Mouse (Mus musculus) forebrain, embryonic 10.5 days (tissue): ENCODE data around the gene Zc3h18. TPM values are rescaled to one million over a fixed set of nuclear protein-coding genes. Genes with fewer than 3 reads are reported as not detected.

Experiments
- DNase-seq: peaks from one replicate; pipeline ENCODE4 v3.0.0-alpha.2; 2017; ENCODE audit warnings: low spot score; ENCODE audit errors: extremely low spot score
- H3K27ac ChIP-seq: fragments of 300-500 bp; sonication (generic); 2 replicates; pipeline ENCODE4 v1.5.1; 2016; ENCODE audit warnings: mild to moderate bottlenecking
- H3K27me3 ChIP-seq: fragments of 300-500 bp; sonication (generic); 2 replicates; pipeline ENCODE4 v1.6.1; 2016; ENCODE audit warnings: mild to moderate bottlenecking; ENCODE audit not compliant: poor library complexity, severe bottlenecking
- H3K36me3 ChIP-seq: fragments of 300-500 bp; sonication (generic); replicated peaks from 2 replicates; pipeline ENCODE4 v1.6.1; 2016; ENCODE audit warnings: mild to moderate bottlenecking, moderate library complexity
- H3K4me1 ChIP-seq: fragments of 300-500 bp; sonication (generic); 2 replicates; pipeline ENCODE4 v1.6.1; 2016
- H3K4me3 ChIP-seq: fragments of 300-500 bp; sonication (generic); 2 replicates; pipeline ENCODE4 v1.5.1; 2016; ENCODE audit warnings: mild to moderate bottlenecking, moderate library complexity
- H3K9me3 ChIP-seq: fragments of 300-500 bp; sonication (generic); 2 replicates; pipeline ENCODE4 v1.6.1; 2016; ENCODE audit warnings: mild to moderate bottlenecking, moderate library complexity
- WGBS: fragments of 180-500 bp; shearing (Covaris S2); methylation state at CpG from one replicate; pipeline ENCODE4 v1.1.7; 2016; 5-methylcytosine and 5-hydroxymethylcytosine counted together
- polyA plus RNA-seq: library from polyadenylated mRNA; unstranded; fragments of >200 nt; fragmentation: Nextera tagmentation; extraction: Ambion mirVana; gene quantifications from 2 replicates; pipeline ENCODE4 v1.2.1, GENCODE M21; 2016

The Zc3h18 gene
- polyA plus RNA-seq, 1 experiment from 2014 or later: 73.2 TPM

- DNase-seq: no peak
- no peaks in the 10 kb centered on the region for H3K36me3 ChIP-seq
- H3K4me1 ChIP-seq: peaks cover 24% of the 10 kb centered on the region
- H3K9me3 ChIP-seq: no peaks in the 10 kb centered on the region
- 29% methylated on average over 11 of the region's 11 CpGs for WGBS
- no peak overlapping the region for H3K27ac ChIP-seq
- H3K27me3 ChIP-seq: peaks cover 45% of the 10 kb centered on the region
- no peak overlapping the region for H3K4me3 ChIP-seq
Measured at GRCm38 (mm10) chr8:122350309-122351089, 25.9 kb upstream of the Zc3h18 start.

- Histone ChIP-seq H3K4me3 (no peak overlapping the region), H3K27me3 (peaks cover 48% of the 10 kb centered on the region), H3K27ac (no peak overlapping the region), H3K4me1 (peaks cover 24% of the 10 kb centered on the region), H3K9me3 (no peaks in the 10 kb centered on the region), H3K36me3 (no peaks in the 10 kb centered on the region)
- 90% methylated on average over 8 of the region's 8 CpGs for WGBS
- no peak for DNase-seq
Measured at GRCm38 (mm10) chr8:122354157-122354556, 22.3 kb upstream of the Zc3h18 start.

DNA sequence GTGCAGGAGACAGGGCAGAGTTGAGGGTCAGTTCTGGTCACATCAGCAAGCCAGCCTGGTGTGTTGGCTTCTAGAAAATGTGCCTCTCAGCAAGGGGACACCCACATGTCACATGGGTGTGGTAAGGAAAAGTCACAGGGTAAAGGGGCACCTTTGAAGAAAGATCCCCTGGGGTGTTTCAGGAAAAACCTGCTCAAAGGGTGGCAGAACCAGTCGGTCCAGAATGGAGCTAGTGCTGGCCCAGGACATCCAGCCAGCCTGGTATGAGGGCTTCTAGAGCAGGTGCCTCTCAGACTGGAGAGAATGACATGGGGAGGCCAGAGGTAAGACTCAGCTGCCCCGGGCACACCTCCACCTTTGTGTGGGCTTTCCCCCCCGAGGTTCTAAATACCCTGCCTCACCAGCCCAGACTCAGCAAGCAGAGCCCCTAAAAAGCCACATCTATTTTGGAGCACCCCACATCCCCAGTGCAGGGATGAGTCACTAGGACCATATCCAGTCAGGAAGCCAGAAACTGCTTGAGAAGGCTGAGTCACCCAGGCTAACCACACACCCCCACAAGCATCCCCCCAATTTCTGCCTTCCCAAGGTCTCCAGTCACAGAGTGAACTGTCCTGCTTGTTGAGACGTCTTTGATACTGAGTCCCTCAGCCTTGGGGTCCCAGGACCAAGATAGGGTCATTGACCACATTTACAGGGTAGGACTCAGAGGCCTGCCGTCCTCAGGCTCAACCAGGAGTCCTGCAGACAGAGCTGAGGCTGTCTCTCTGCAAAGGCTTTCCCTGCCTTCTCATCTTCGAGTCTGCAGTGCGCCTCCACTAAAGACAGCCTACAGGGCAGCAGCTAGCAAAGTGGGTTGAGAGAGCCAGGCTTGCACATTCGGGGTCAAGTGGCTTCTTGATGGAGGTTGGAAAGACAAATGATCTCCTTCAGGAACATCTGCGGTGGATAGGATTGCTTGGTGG, 20.5 kb upstream of the Zc3h18 start:
- WGBS: 73% methylated on average over 9 of the region's 9 CpGs
- Histone ChIP-seq H3K36me3 (no peaks in the 10 kb centered on the region), H3K4me3 (no peak overlapping the region), H3K27ac (no peak overlapping the region), H3K9me3 (no peaks in the 10 kb centered on the region), H3K27me3 (peaks cover 38% of the 10 kb centered on the region), H3K4me1 (peaks cover 6% of the 10 kb centered on the region)
- no peak for DNase-seq

- H3K27ac ChIP-seq: no peak overlapping the region
- no peaks in the 10 kb centered on the region for H3K9me3 ChIP-seq
- H3K4me3 ChIP-seq: no peak overlapping the region
- H3K27me3 ChIP-seq: peaks cover 35% of the 10 kb centered on the region
- H3K36me3 ChIP-seq: no peaks in the 10 kb centered on the region
- DNase-seq: no peak
- WGBS: 69% methylated on average over 11 of the region's 11 CpGs
- peaks cover 1% of the 10 kb centered on the region for H3K4me1 ChIP-seq
Measured at GRCm38 (mm10) chr8:122357202-122357601, 19.2 kb upstream of the Zc3h18 start.

- no peaks in the 10 kb centered on the region; the same call in 1 of the 2 replicates for H3K4me1 ChIP-seq
- peaks cover 39% of the 10 kb centered on the region for H3K27me3 ChIP-seq
- H3K36me3 ChIP-seq: no peaks in the 10 kb centered on the region
- no peak for DNase-seq
- 88% methylated on average over 5 of the region's 5 CpGs for WGBS
- H3K9me3 ChIP-seq: no peaks in the 10 kb centered on the region
- H3K27ac ChIP-seq: no peak overlapping the region
- no peak overlapping the region for H3K4me3 ChIP-seq
Measured at GRCm38 (mm10) chr8:122357641-122358040, 18.8 kb upstream of the Zc3h18 start.

GRCm38 (mm10) chr8:122359111-122359775, 17.2 kb upstream of the Zc3h18 start:
- Histone ChIP-seq H3K4me1 (no peaks in the 10 kb centered on the region; the same call in 1 of the 2 replicates), H3K4me3 (no peak overlapping the region), H3K36me3 (no peaks in the 10 kb centered on the region), H3K9me3 (no peaks in the 10 kb centered on the region), H3K27me3 (peaks cover 54% of the 10 kb centered on the region), H3K27ac (no peak overlapping the region)
- 84% methylated on average over 15 of the region's 15 CpGs for WGBS
- DNase-seq: no peak

DNA sequence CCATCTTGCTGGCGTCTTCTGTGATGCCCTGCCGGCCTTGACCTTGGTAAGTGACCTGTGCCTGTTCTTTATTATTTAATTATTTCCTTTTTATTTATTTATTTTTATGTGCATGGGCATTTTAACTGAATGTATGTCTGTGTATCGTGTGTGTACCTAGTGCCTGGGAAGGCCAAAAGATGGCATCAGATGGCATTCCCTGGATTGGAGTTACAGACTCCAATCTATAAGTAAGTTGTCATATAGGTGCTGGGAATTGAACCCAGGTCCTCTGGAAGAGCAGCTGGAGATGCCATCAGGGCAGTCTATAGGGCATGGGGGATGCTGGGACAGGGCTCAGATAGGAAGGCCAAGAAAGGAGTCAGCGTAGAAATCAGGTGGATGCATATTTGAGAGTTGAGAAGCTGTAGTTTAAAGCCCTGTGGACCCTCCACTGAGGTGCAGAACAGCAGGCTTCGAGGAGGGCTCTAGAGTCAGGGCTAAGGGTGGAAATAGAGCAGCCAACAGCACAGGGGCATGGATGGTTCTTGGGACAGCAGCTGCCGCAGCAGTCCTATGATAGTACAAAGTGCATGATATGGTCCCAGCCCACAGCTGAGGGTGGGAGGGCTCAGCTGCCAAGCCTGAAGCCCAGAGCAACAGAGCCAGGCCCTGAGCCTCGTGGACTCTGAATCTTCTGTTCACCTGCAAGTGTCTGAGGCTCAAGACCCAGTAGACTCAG, 15.6 kb upstream of the Zc3h18 start, which contains the start of gene Trhr2:
Gene Trhr2 (minus strand): TSS at position 51 of the 721 bp plus-strand sequence.
- H3K27ac ChIP-seq: no peak within 1 kb of the TSS
- no peaks in the 10 kb centered on the region for H3K36me3 ChIP-seq
- no peak for DNase-seq
- H3K27me3 ChIP-seq: peaks cover 54% of the 10 kb centered on the region
- no peaks in the 10 kb centered on the region; the same call in 1 of the 2 replicates for H3K4me1 ChIP-seq
- 86% methylated on average over 7 of the region's 7 CpGs for whole genome bisulfite sequencing
- H3K4me3 ChIP-seq: no peak within 1 kb of the TSS
- no peaks in the 10 kb centered on the region for H3K9me3 ChIP-seq

- Histone ChIP-seq H3K4me3 (no peak overlapping the region), H3K27ac (no peak overlapping the region), H3K36me3 (no peaks in the 10 kb centered on the region), H3K27me3 (peaks cover 41% of the 10 kb centered on the region), H3K9me3 (no peaks in the 10 kb centered on the region), H3K4me1 (no peaks in the 10 kb centered on the region)
- no peak for DNase-seq
- 55% methylated on average over 5 of the region's 5 CpGs for WGBS
Measured at GRCm38 (mm10) chr8:122362271-122362670, 14.1 kb upstream of the Zc3h18 start.

DNA sequence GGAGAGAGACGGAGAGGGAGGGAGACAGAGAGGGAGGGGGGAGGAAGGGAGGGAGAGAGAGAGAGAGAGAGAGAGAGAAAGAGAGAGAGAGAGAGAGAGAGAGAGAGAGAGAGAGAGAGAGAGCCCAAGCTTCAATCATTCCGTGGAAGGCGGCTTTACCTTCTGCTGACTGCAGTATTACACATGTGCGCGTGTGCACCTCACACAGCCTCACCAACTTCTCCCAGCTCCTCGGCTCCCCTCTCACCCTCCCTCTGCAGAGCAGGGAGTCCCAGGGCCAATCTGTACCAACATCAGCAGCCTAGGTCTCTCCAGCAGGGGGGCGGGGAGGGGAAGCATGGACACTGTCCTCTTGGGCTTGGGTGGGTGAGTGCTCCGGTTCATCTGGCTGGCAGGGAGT, 13.4 kb upstream of the Zc3h18 start:
- H3K4me1 ChIP-seq: no peaks in the 10 kb centered on the region
- H3K9me3 ChIP-seq: no peaks in the 10 kb centered on the region
- no peak overlapping the region for H3K27ac ChIP-seq
- H3K27me3 ChIP-seq: peaks cover 39% of the 10 kb centered on the region
- H3K4me3 ChIP-seq: no peak overlapping the region
- no peak for DNase-seq
- 33% methylated on average over 8 of the region's 8 CpGs for WGBS
- no peaks in the 10 kb centered on the region for H3K36me3 ChIP-seq

- Histone ChIP-seq H3K9me3 (no peaks in the 10 kb centered on the region), H3K27me3 (peaks cover 6% of the 10 kb centered on the region; the same call in 1 of the 2 replicates), H3K4me3 (no peak overlapping the region), H3K36me3 (no peaks in the 10 kb centered on the region), H3K27ac (no peak overlapping the region), H3K4me1 (peaks cover 9% of the 10 kb centered on the region)
- DNase-seq: no peak
- 82% methylated on average over 10 of the region's 10 CpGs for WGBS
Measured at GRCm38 (mm10) chr8:122368494-122368893, 7.9 kb upstream of the Zc3h18 start.

- WGBS: 15% methylated on average over 9 of the region's 9 CpGs
- H3K4me3 ChIP-seq: no peak overlapping the region
- no peaks in the 10 kb centered on the region for H3K36me3 ChIP-seq
- no peaks in the 10 kb centered on the region for H3K9me3 ChIP-seq
- H3K27me3 ChIP-seq: no peaks in the 10 kb centered on the region
- H3K4me1 ChIP-seq: peaks cover 9% of the 10 kb centered on the region
- peak; percentile 72 for DNase-seq
- no peak overlapping the region for H3K27ac ChIP-seq
Measured at GRCm38 (mm10) chr8:122369665-122370064, 6.7 kb upstream of the Zc3h18 start.

DNA sequence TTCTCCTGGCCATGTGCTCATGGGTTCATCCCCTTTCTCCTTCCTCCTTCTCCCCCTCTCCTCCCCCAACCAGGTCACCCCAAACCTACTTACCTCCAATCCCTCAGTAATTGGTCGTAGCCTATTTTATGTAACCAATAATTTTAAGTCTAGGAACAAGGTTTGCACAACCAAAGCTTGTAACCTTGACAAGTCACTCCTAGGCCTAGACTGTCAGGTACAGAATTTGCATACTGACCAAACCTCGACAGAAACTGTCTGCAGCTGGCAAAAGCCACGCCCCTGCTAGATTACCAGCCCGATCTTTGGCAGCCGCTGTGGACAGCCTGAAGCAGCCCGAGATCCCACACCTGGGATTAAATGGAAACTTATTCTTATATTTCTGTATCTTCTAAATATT, 4.7 kb upstream of the Zc3h18 start:
- no peak overlapping the region for H3K27ac ChIP-seq
- no peaks in the 10 kb centered on the region for H3K27me3 ChIP-seq
- H3K4me1 ChIP-seq: peaks cover 25% of the 10 kb centered on the region
- WGBS: 80% methylated on average over 6 of the region's 6 CpGs
- H3K4me3 ChIP-seq: no peak overlapping the region
- DNase-seq: no peak
- no peaks in the 10 kb centered on the region for H3K36me3 ChIP-seq
- H3K9me3 ChIP-seq: no peaks in the 10 kb centered on the region
